Mouse (Mus musculus): ENCODE data around the gene Fthl17e.
"Not testable (repeated sequence)": the region's sequence is repeated elsewhere in the genome, so short reads cannot be mapped to it uniquely, and the experiment has no call there.

The Fthl17e gene

DNA sequence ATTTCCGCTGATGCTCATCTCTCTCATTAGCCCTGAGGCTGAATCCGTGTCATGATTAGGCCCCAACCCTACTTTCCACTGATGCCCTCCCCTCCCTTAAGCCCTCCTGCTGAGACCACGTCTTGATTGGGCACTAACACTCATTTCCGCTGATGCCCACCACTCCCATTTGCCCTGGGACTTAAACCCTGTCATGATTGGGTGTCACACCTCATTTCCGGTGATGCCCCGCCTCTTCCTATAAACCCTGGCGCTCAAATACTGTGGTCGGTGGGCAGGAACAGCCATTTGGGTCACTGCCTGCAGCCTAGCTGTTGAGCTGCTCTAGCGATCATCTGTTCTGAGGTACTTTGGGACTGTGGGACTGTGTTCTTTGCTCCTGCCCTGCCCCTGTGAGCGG, at the start of gene Fthl17e:
Fthl17e (plus strand) TSS at position 301 of the 400 bp plus-strand sequence.
- DNase-seq: not testable (repeated sequence)

DNA sequence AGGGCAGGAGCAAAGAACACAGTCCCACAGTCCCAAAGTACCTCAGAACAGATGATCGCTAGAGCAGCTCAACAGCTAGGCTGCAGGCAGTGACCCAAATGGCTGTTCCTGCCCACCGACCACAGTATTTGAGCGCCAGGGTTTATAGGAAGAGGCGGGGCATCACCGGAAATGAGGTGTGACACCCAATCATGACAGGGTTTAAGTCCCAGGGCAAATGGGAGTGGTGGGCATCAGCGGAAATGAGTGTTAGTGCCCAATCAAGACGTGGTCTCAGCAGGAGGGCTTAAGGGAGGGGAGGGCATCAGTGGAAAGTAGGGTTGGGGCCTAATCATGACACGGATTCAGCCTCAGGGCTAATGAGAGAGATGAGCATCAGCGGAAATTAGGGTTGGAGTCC, 46.6 kb upstream of the Fthl17e start, which contains the start of gene Fthl17d:
Fthl17d (minus strand) TSS at position 101 of the 400 bp plus-strand sequence.
- DNase-seq: not testable (repeated sequence)

DNA sequence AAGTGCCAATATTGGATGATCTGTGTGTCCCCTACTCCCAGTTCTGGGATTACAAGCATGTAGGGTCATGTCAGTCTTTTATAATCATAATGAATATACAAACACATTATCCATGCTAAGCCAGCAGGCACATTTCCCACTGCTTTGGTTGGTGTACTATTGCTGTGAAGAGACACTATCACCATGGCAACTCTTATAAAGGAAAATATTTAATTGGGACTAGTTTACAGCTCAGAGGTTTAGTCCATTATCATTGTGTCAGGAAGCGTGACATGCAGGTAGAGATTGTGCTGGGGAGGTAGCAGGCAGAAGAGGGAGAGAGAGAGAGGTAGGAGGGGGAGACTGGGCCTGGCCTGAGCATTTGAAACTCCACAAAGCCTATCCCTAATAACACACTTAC, 17.2 kb upstream of the Fthl17e start:
- no peak for DNase-seq

DNA sequence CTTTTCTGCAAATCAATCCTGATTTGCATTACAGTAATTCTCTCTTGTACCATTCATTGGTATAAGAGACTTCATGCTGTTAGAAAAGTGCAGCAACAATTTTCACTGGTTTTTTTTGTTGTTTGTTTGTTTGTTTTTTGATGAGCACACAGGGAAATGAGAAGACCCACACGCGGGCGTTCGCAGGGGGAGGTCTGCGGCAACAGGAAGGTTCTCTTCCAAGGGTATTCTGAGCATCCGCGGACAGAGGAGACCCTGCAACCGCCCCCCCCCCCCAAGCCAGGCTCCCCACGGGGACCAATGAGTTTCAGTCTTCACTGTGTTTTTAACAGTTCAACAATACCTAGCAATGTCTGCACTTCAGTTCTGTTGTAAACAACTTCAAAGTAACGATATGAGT, 13.8 kb upstream of the Fthl17e start:
- DNase-seq: no peak

DNA sequence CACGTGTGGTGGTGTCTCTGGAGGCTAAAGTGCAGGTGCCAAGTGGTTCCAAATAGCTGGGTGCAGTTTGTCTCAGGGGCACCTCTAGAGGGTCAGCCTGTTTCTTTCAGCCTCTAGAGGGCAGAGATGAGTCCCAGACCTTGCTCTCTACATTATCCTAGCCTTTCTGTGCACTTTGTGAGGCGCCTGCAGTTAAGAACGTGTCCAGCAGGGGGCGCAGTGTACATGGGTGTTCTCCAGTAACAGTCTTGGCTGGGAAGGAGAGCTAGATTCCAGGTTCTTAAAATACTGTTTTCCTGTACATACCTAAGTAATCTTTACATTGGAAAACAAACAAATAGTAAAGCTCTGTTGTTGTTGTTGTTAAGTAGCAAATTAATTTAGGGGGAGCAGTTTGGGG, 8.3 kb downstream of the Fthl17e start:
- DNase-seq: not testable (repeated sequence)

DNA sequence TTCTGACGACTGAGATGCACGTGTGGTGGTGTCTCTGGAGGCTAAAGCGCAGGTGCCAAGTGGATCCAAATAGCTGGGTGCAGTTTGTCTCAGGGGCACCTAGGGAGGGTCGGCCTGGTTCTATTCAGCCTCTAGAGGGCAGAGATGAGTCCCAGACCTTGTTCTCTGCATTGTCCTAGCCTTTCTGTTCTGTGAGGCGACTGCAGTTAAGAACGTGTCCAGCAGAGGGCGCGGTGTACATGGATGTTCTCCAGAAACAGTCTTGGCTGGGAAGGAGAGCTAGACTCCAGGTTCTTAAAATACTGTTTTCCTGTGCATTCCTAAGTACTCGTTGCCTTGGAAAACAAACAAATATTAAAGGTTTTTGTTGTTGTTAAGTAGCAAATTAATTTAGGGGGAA, 27.7 kb downstream of the Fthl17e start:
- peak; percentile 95 for DNase-seq

DNA sequence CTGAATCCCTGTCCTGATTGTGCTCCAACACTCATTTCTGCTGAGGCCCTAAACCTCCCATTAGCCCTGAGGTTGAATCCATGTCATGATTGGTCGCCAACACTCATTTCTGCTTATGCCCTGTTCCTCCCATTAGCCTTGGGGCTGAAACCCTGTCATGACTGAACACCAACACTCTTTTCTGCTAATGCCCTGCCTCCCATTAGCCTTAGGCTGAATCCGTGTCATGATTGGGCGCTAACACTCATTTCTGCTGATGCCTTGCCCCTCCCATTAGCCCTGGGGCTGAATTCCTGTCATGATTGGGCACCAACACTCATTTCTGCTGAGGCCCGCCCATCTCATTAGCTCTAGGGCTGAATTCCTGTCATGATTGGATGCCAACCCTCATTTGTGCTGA, 28.8 kb downstream of the Fthl17e start:
- no peak for DNase-seq

DNA sequence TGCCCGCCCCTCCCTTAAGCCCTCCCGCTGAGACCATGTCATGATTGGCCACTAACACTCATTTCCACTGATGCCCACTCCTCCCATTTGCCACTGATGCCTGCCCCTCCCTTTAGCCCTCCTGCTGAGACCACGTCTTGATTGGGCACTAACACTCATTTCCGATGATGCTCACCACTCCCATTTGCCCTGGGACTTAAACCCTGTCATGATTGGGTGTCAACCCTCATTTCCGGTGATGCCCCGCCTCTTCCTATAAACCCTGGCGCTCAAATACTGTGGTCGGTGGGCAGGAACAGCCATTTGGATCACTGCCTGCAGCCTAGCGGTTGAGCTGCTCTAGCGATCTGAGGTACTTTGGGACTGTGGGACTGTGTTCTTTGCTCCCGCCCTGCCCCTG, 29.4 kb downstream of the Fthl17e start, which contains the start of gene Fthl17f:
Fthl17f (plus strand) TSS at position 301 of the 400 bp plus-strand sequence.
- not testable (repeated sequence) for DNase-seq

DNA sequence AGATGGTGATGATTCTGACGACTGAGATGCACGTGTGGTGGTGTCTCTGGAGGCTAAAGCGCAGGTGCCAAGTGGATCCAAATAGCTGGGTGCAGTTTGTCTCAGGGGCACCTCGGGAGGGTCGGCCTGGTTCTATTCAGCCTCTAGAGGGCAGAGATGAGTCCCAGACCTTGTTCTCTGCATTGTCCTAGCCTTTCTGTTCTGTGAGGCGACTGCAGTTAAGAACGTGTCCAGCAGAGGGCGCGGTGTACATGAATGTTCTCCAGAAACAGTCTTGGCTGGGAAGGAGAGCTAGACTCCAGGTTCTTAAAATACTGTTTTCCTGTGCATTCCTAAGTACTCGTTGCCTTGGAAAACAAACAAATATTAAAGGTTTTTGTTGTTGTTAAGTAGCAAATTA, 44.4 kb downstream of the Fthl17e start:
- DNase-seq: peak; percentile 47

Data from right cerebral cortex, postnatal 14 days (tissue).